Mouse (Mus musculus) CD4-positive, CD25-positive, alpha-beta regulatory T cell, adult 4 months (primary cell): ENCODE measurements around the gene Lrrc37a. TPM values are rescaled to one million over a fixed set of nuclear protein-coding genes. Genes with fewer than 3 reads are reported as not detected.
"Not testable (repeated sequence)": the region's sequence is repeated elsewhere in the genome, so short reads cannot be mapped to it uniquely, and the experiment has no call there.

ENCODE experiments used
- ATAC-seq: one replicate; pipeline ENCODE4 v1.8.0; 2017
- polyA plus RNA-seq, 2 experiments: library from polyadenylated mRNA; unstranded; fragments of 100-300 nt; shearing (Covaris generic); gene quantifications; one replicate each; pipeline ENCODE4 v1.2.1; 2017

The Lrrc37a gene
- polyA plus RNA-seq, result under 1 TPM in 1 of 2 experiments, not detected in 1; 0.07 TPM

DNA sequence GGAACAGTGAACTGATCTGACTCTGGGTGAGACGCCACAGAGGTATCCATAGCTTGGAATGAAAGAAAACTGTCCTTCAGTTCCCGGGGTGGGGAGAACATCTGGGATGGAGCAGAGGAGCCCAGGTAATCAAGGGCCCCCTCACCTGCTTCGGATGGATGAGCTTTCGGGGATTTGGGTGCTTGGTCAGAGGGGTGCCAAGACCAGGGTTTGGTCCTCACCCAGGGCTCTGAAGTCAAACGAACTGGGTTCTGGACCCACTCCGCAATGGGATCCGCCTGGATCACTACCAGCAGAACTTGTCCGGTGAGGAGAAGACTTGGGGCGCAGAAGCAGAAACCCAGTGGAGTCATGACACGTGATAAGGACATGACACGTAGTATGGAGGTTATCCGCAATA is at the start of gene Lrrc37a:
Lrrc37a (minus strand) TSS at position 101 of the 400 bp plus-strand sequence.
- ATAC-seq, result no peak

DNA sequence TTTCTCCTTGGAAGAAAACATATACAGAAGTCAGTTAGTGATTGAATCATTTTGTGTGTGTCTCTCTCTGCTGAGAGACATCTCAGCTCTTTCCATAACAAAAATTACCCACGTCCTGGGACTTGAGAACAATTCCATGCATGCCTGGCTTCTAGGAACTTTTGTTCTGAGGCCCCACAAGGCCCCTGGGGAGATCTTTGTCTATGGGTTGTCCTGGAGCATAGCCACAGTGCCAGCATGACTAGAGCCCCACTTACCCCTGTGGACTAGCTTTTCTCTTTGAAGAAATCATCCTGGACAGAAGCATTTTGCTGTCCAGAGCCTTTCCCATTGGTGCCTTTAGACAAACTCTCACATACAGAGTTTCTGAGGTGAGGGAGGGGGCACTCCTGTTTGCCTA is 30.6 kb upstream of the Lrrc37a start:
- ATAC-seq, result not testable (repeated sequence)

DNA sequence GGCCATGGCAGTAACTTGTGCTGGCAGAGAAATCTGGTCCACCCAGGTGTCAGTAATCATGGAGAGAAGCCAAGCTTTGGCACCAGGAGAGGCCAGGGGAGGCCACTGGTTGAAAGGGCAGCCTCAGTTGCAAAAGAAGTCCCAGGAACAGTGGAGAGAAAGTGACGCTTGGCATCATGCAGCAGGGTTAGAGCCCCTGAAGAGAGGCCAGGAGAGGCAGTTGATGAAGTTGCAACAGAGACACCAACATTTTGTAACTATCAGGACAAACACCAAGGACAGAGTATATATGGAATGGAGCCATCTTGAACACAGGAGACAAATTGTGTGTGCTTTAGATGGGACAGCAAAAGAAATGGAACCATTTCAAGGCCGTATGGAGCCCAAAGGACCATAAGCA is 7.7 kb upstream of the Lrrc37a start:
- ATAC-seq, result no peak

DNA sequence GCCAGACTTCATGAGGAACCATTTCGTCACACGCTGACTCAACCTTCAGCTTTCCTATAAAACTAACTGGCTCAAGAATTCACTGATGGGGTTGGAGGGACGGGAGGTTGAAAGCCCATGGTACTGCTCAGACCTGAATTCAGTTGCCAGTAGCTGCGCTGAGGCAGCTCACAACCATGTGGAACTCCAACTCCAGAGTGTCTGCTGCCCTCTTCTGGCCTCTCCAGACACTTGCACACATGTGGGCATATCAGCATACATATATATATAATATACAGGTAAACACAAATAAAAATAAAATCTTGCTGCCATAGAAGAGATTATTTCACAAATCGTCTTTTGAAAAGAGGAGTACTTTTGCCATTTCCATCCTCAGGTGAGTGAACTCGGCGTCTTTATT is 40.0 kb downstream of the Lrrc37a start:
- no peak for ATAC-seq

DNA sequence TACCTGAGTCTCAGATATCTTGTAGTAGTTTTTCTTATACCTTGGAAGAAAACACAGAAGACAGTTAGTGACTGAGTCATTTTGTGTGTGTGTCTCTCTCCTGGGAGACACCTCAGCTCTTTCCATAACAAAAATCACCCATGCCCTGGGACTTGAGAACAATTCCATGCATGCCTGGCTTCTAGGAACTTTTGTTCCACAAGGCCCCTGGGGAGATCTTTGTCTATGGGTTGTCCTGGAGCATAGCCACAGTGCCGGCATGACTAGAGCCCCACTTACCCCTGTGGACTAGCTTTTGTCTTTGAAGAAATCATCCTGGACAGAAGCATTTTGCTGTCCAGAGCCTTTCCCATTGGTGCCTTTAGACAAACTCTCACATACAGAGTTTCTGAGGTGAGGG is 53.3 kb downstream of the Lrrc37a start:
- ATAC-seq, result not testable (repeated sequence)

DNA sequence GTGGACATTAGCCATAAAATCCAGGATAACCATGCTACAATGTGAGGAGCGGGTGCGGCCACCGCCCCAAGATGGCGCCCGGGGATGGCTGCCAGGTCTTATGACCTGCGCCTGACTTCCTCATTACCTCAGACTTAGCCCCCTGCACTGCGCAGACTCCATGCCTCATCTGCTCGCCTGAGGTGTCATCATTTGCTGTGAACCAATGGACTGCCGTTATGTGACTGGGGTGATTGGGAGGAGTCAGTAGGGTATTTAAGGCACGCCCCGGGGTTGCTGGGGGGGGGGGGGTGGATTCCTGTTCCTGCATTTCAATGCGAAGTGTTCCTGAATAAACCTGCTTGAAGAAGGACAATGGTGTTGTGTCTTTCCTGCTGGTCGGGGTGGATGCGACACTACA is 54.7 kb downstream of the Lrrc37a start:
- ATAC-seq, result not testable (repeated sequence)

DNA sequence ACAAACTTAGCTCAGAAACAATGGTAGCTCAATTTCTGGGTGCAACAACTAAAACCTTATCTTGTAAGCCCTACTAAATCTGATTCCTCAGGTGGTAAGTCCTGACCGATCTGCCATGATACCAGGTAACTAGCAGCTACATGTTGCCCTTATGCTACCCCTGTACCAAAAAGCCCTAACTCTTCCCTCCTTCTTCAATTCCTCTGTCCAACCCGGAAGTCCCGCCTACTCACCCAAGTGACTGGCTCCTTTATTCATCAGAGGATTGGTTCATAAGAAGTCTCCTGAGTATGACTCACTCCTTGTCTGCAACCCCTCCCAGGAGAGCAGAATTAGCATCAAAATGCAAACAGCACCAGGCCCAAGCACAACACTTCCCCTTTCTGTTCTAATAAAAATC is 60.7 kb downstream of the Lrrc37a start:
- ATAC-seq, result no peak

DNA sequence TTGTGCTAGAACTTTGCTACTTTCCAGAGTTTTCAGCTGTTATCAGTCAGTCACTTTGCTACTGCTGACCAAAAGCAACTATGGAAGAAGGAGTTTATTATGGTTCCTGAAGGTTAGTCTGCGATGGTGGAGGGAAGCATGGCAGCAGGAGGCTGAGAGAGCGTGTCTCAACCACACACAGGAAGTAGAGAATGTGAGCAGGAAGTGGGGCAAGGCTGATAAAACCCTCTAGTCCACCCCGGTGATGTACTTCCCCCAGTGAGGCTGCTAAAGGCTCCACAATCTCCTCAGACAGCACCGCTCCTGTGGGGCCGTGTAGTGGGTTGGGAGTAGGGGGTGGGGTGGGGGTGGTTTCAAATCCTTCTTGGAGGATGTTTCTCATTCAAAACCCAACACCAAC is 68.1 kb downstream of the Lrrc37a start:
- ATAC-seq, result peak; percentile 47

DNA sequence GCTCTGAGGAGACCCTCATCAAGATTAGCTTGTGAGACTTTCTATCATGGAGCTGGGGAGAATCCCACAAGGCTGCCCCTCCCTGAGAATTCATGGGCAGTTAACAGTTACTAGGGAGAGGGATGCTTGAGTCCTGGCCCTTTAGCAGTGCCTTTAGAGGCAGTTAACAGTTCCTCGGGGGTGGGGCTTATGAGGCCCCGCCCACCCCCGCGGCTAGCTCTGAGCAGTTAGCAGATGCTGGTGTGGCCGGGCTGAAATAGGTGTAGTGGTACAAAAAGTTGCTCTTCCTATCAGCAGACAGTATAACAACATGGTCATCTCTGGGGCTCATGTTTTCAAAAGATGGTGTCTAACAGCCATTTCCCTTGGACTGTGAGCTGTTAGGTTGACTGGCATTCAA is 79.4 kb downstream of the Lrrc37a start:
- ATAC-seq, result no peak

DNA sequence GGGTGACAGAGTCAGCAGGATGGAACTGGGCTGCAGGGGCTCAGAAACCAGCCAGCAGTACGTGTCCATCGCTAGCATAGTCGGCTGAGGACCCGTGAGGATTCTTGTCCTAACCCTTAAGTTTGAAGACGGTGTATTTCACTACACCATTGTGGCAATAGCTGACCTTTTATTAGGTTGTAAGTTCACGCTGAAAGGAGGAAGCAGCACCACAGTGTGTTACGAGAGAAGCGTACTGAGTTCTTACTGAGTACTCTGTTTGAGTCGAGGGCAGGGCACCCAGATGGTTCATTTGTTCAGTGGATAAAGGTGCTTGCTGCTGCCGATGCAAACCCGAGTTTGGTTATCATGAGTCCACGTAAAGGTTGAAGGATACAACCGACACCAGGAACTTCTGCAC is 84.7 kb downstream of the Lrrc37a start:
- no peak for ATAC-seq

DNA sequence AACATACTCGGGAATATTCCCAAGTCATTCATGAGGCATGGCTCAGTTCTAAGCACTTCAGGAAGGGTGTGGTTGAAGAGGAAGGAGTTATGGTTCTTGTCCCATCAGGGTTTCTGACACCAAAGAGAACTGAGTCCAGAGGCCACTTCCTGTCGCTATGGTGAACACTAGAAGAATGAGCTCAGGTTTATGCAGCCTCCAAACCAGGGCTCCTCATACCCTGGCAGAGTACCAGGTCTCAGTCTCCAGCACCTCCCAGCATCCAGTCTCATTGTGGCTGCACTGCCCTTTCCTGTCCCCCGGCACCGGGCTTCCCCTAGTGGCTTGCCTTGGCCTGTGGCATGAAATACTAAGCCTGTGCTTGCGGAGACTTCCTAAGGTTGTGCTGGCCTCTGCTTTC is 85.2 kb downstream of the Lrrc37a start:
- ATAC-seq, result no peak

DNA sequence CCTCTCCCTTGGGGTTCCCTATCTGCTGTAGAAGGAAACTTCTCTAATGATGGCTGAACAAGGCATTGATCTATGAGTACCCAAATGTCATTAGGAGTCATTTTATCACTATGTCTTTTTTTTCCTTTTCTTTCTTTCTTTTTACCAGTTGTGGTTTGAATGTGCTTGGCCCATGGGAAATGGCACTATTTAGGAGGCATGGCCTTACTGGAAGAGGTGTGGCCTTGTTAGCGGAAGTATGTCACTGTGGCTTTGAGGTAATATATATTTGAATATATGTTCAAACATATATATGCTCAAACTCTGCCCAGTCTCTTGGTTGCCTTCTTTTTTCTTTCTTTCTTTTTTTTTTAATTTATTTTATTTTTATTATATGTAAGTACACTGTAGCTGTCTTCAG is 90.9 kb downstream of the Lrrc37a start:
- ATAC-seq, result no peak

DNA sequence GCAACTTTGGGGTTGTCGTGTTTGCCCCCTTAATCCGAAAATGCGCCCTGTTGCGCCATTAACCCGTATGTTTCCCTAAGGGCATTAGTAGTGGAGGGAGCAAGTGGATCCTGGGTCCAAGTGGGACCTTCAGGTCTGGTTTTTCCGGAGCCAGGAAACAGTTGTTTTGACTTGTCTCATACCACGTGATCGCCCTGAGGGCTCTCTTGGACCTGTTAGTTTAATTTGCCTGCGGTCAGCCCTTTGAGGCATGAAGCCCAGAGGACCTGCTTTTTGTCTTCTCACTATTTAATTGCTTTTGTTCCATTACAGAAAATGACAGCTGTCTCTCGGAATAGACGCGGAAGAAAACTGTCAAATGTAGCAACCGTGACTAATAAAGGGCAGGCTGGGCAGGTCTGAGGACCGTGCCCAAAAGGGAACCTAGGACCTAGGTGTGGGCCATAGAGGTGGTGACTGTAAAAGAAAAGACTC is 91.4 kb downstream of the Lrrc37a start:
- peak; percentile 8 for ATAC-seq

DNA sequence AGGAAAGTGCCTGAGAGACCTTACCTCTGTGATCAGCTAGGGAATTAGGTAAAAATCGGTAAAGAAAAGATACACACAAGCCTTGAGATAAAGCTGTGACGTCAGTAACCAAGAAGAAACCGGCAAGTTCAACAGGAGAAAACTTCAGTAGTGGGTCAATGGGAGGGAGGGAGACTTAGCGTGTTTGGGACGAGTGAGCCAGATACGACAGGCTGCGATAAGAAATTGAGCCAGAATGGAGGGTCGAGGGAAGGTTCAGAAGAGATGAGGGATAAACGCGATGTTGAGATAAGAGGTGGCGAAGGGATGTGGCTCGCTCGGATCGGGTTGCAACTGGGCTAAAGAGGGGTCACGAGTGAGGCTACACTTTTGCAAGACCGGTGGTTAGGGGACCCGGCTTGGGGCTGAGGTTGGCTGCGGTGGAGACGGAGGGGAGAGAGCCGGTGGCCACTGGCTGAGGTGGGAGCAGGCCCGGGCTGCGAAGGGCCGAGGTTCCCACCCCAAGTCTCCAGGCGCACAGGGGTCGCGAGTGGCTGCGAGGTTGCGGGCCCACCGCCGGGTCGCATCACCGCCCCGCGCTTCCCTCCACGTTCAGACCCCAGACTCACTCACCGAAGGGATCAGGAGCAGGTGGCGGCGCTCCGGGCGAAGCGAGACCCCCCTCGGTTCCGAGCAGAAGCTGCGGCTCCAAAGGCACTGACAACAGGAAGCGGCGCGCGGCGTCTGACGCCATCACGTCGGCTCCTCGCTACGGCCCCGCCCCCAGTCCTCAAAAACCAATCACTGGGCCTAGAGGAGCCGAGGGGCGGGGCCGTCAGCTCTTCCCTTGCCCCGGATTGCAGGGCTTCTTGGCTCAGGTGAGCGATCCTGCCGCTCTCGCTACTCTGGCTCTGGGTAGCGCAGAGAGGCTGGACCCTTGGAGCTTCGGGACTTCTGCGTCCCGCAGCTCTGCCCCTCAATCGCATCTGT is 92.1 kb downstream of the Lrrc37a start, which contains the start of gene Plekhm1:
Plekhm1 (minus strand) TSS at position 707 of the 969 bp plus-strand sequence.
- ATAC-seq, result peak; percentile 97

DNA sequence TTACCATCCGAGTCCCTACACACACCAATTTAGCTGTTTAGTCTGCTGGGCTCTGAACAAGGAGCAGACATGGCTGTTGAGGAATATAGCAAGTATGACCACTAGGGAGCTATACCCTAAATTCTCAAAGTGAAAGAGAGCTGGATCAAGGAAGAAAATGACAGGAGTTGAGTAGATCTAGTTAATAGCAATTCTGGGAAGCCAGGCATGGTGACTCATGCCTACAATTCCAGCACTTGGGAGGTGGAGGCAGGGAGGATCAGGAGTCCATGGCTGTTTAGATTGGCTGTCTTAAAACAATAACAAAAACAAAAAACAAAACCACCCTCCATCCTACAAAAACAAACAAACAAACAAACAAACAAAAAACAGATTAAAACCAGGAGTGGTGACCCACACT is 93.1 kb downstream of the Lrrc37a start:
- ATAC-seq, result no peak

DNA sequence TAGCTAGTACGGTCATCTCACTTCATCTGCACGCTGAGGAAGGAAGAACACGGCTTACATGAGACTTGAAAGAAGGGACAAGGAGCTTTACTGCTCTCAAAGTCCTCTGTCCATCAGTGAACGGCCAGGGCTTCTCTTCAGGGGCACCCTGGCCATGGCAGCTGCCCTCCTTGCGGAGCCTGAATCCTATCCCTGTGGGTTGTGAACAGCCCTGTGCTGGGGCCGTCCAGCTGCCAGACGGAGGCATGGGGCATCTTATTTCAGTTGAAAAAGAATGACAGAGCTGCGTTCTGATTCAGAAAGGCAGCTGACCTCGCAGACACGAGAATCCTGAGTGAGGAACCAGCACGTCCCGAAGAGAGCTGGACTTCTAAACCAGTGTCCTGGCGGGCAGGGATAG is 95.5 kb downstream of the Lrrc37a start:
- no peak for ATAC-seq

DNA sequence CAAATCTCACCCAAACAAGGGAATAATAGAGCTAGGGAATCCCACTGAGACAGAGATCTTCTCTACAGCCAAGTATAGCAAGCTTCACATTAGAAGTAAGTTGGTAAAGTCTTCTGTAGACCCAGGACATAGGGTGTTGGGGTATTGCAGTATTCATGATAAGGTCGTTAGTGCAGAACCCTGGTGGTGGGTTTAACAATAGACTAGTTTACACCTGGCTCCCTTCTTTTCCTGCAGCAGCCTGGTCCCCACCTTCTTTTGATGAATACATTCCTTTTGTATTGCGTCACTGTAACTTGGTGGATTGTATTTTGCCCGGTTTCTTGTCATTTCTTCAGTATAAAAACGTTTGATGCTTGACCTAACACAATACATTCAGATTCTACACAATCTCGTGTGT is 97.3 kb downstream of the Lrrc37a start:
- ATAC-seq, result not testable (repeated sequence)

DNA sequence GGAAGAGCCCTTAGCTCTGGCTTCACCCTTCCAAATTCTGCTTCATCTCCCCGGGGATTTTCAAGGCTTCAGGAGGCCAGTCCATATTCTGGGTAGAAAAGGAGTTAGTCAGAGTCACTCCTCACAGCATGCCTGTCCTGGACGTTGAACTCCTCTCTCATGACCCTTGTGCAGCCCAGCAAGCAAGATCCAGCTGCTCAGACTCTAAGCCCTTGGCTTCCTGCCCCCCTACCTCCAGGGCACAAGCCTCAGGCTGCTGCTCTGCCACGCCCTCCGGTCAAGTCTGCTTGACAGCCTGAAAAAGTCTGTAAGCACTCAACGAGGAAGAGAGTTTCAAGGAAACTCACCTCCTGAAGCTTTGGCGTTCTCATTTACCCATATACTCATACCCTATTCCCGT is 97.8 kb downstream of the Lrrc37a start:
- no peak for ATAC-seq

DNA sequence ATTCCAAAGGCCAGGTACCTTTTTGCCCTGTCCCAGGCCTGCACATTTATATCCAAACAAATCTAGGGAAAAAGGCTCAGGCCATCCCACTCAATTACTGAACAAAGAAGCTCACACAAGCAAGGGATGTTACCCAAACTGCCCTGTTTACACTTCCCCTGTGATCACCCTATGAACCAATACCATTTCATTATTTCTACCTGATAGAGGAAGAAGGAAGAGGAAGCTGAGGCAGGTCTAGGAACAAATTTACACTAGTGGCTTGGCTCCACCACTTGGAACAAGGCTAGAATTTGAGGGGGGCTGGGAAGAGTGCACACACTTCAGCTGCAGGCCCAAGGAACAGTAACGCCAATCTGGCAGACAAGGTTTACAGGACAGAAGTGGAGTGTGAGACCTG is 98.6 kb downstream of the Lrrc37a start:
- ATAC-seq, result no peak

DNA sequence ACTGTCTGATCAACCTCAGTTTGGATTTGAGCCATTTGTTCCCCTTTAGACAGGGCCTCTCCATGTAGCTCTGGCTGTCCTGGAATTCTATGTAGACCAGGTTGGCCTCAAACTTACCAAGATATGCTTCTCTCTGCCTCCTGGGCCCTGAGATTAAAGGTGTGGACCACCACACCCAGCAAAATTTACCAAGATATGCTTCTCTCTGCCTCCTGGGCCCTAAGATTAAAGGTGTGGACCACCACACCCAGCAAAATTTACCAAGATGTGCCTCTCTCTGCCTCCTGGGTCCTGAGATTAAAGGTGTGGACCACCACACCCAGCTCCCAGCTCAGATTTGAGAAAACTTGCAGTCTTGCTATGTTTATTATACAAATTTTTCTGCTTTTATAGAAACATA is 99.8 kb downstream of the Lrrc37a start:
- ATAC-seq, result no peak

DNA sequence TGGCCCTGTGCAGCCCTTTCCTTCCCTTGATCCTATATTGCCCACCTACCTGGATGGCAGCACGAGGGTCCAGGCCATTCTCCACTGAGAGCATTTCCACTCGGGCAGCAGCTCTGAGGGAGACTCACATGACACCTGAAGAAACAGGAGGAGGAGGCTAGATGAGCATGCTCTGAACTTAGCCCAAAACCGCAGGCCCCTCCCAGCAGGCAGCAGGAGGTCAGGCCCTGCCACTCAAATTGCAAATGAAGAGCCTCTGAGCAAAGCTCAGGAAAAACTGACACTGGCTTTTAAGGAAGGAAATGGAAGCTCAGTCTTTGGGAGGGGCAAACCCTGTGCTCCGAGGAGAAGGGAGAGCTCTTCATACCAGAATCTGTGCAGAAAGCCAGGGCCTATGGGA is 100.6 kb downstream of the Lrrc37a start:
- no peak for ATAC-seq

DNA sequence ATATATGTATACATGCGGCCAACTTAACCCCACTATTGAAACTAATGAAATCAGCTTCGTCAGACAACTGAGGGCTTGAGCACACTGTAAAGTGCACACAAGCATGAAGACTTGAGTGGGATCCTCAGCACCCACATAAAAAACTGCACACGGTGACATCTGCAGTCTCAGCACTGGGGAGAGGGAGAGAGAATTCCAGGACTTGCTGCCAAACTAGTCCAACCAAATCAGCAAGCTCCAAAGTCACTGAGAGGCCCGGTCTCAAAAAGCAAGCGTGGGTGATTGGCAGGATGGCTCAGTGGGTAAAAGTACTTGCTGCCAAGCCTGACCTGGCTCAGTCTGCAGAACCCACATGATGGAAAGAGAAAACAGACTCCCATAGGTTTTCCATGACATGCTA is 101.7 kb downstream of the Lrrc37a start:
- no peak for ATAC-seq

DNA sequence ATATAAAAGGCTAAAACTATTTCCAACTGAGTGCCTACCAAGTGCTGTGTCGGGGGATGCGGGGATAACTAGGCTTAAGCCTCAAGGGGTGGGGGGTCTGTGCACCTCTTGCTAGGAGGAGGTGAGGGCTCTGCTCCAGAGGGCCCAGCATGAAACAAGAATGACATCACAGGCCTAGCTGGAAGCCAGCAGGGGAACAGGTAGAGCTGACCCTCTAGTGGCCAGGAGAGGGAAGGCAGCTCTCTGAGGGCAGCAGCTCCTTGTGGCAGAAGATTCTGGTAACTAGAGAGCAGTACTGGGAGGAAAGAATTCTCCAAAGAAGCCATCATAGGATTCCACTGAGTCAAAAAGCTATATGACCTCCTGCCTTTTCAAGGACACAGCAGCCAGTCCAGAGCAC is 102.2 kb downstream of the Lrrc37a start:
- peak; percentile 84 for ATAC-seq
